Mouse (Mus musculus): ENCODE results near the gene Rlbp1.

Gene Rlbp1

GRCm38 (mm10) chr7:79386422-79387133, at the start of gene Rlbp1:
Gene Rlbp1 (minus strand): TSS chr7:79387048.
- H3K9me3 ChIP-seq (ENCODE audit: low read length) = no peaks in the 10 kb centered on the region
- H3K4me1 ChIP-seq (replicated peaks; ENCODE audit: low read depth, low read length) = peaks cover 69% of the 10 kb centered on the region
- no peaks in the 10 kb centered on the region for H3K27me3 ChIP-seq (ENCODE audit: insufficient read depth, low read length)
- peak within 1 kb of the TSS; percentile 69 for H3K4me3 ChIP-seq (replicated peaks; ENCODE audit: low read length)
- H3K36me3 ChIP-seq (ENCODE audit: insufficient read depth, low read length) = peaks cover 16% of the 10 kb centered on the region
- TF ChIP-seq NANOG (IDR thresholded peaks at IDR 0.05; ENCODE audit: borderline replicate concordance, low read length) (no peak), POU5F1 (IDR thresholded peaks at IDR 0.05; ENCODE audit: borderline replicate concordance, low read length) (no peak), CTCF (conservative IDR thresholded peaks at IDR 0.05; ENCODE audit: low read length) (no peak)

GRCm38 (mm10) chr7:79428243-79428642, 41.4 kb upstream of the Rlbp1 start:
- TF ChIP-seq NANOG (IDR thresholded peaks at IDR 0.05; ENCODE audit: borderline replicate concordance, low read length) = peak; percentile 44; the same call in 1 of the 2 replicates
- 0 out of 2 replicates have a peak, but pooled peaks have one; percentile 5 for TF ChIP-seq CTCF (conservative IDR thresholded peaks at IDR 0.05; ENCODE audit: low read length)
- no peak for TF ChIP-seq POU5F1 (IDR thresholded peaks at IDR 0.05; ENCODE audit: borderline replicate concordance, low read length)
- H3K9me3 ChIP-seq (ENCODE audit: low read length) = no peaks in the 10 kb centered on the region
- H3K4me1 ChIP-seq (replicated peaks; ENCODE audit: low read depth, low read length) = peaks cover 56% of the 10 kb centered on the region
- no peaks in the 10 kb centered on the region for H3K27me3 ChIP-seq (ENCODE audit: insufficient read depth, low read length)
- peaks cover 95% of the 10 kb centered on the region for H3K36me3 ChIP-seq (ENCODE audit: insufficient read depth, low read length)
- peak overlapping the region; percentile 24; the same call in 1 of the 2 replicates for H3K4me3 ChIP-seq (replicated peaks; ENCODE audit: low read length)

- no peak for TF ChIP-seq NANOG (IDR thresholded peaks at IDR 0.05; ENCODE audit: borderline replicate concordance, low read length)
- no peak for TF ChIP-seq CTCF (conservative IDR thresholded peaks at IDR 0.05; ENCODE audit: low read length)
- TF ChIP-seq POU5F1 (IDR thresholded peaks at IDR 0.05; ENCODE audit: borderline replicate concordance, low read length) = no peak
- Histone ChIP-seq H3K9me3 (ENCODE audit: low read length) (no peaks in the 10 kb centered on the region), H3K4me1 (replicated peaks; ENCODE audit: low read depth, low read length) (peaks cover 44% of the 10 kb centered on the region), H3K36me3 (ENCODE audit: insufficient read depth, low read length) (peaks cover 94% of the 10 kb centered on the region), H3K4me3 (replicated peaks; ENCODE audit: low read length) (no peak overlapping the region), H3K27me3 (ENCODE audit: insufficient read depth, low read length) (no peaks in the 10 kb centered on the region)
Observed at GRCm38 (mm10) chr7:79425804-79426203, 39.0 kb upstream of the Rlbp1 start.

- Histone ChIP-seq H3K4me1 (replicated peaks; ENCODE audit: low read depth, low read length) (peaks cover 29% of the 10 kb centered on the region), H3K9me3 (ENCODE audit: low read length) (no peaks in the 10 kb centered on the region), H3K27me3 (ENCODE audit: insufficient read depth, low read length) (no peaks in the 10 kb centered on the region), H3K4me3 (replicated peaks; ENCODE audit: low read length) (no peak overlapping the region), H3K36me3 (ENCODE audit: insufficient read depth, low read length) (peaks cover 97% of the 10 kb centered on the region)
- TF ChIP-seq CTCF (conservative IDR thresholded peaks at IDR 0.05; ENCODE audit: low read length) (no peak), NANOG (IDR thresholded peaks at IDR 0.05; ENCODE audit: borderline replicate concordance, low read length) (no peak), POU5F1 (IDR thresholded peaks at IDR 0.05; ENCODE audit: borderline replicate concordance, low read length) (no peak)
Observed at GRCm38 (mm10) chr7:79422876-79423275, 36.0 kb upstream of the Rlbp1 start.

- no peaks in the 10 kb centered on the region for H3K27me3 ChIP-seq (ENCODE audit: insufficient read depth, low read length)
- peaks cover 99% of the 10 kb centered on the region for H3K36me3 ChIP-seq (ENCODE audit: insufficient read depth, low read length)
- H3K4me3 ChIP-seq (replicated peaks; ENCODE audit: low read length) = no peak overlapping the region
- H3K9me3 ChIP-seq (ENCODE audit: low read length) = no peaks in the 10 kb centered on the region
- peaks cover 7% of the 10 kb centered on the region for H3K4me1 ChIP-seq (replicated peaks; ENCODE audit: low read depth, low read length)
- TF ChIP-seq POU5F1 (IDR thresholded peaks at IDR 0.05; ENCODE audit: borderline replicate concordance, low read length) = no peak
- TF ChIP-seq CTCF (conservative IDR thresholded peaks at IDR 0.05; ENCODE audit: low read length) = no peak
- TF ChIP-seq NANOG (IDR thresholded peaks at IDR 0.05; ENCODE audit: borderline replicate concordance, low read length) = no peak
Observed at GRCm38 (mm10) chr7:79419950-79420349, 33.1 kb upstream of the Rlbp1 start.

GRCm38 (mm10) chr7:79414449-79415375, 27.9 kb upstream of the Rlbp1 start:
- peaks cover 96% of the 10 kb centered on the region for H3K36me3 ChIP-seq (ENCODE audit: insufficient read depth, low read length)
- H3K4me1 ChIP-seq (replicated peaks; ENCODE audit: low read depth, low read length) = peaks cover 13% of the 10 kb centered on the region
- no peak for TF ChIP-seq POU5F1 (IDR thresholded peaks at IDR 0.05; ENCODE audit: borderline replicate concordance, low read length)
- no peak for TF ChIP-seq CTCF (conservative IDR thresholded peaks at IDR 0.05; ENCODE audit: low read length)
- no peak for TF ChIP-seq NANOG (IDR thresholded peaks at IDR 0.05; ENCODE audit: borderline replicate concordance, low read length)
- no peaks in the 10 kb centered on the region for H3K9me3 ChIP-seq (ENCODE audit: low read length)
- H3K4me3 ChIP-seq (replicated peaks; ENCODE audit: low read length) = no peak overlapping the region
- no peaks in the 10 kb centered on the region for H3K27me3 ChIP-seq (ENCODE audit: insufficient read depth, low read length)

GRCm38 (mm10) chr7:79400296-79400695, 13.4 kb upstream of the Rlbp1 start:
- H3K27me3 ChIP-seq (ENCODE audit: insufficient read depth, low read length) = no peaks in the 10 kb centered on the region
- H3K4me3 ChIP-seq (replicated peaks; ENCODE audit: low read length) = no peak overlapping the region
- H3K9me3 ChIP-seq (ENCODE audit: low read length) = no peaks in the 10 kb centered on the region
- H3K36me3 ChIP-seq (ENCODE audit: insufficient read depth, low read length) = peaks cover 63% of the 10 kb centered on the region
- peaks cover 80% of the 10 kb centered on the region for H3K4me1 ChIP-seq (replicated peaks; ENCODE audit: low read depth, low read length)
- TF ChIP-seq CTCF (conservative IDR thresholded peaks at IDR 0.05; ENCODE audit: low read length) = no peak
- TF ChIP-seq NANOG (IDR thresholded peaks at IDR 0.05; ENCODE audit: borderline replicate concordance, low read length) = no peak
- no peak for TF ChIP-seq POU5F1 (IDR thresholded peaks at IDR 0.05; ENCODE audit: borderline replicate concordance, low read length)

- no peaks in the 10 kb centered on the region for H3K27me3 ChIP-seq (ENCODE audit: insufficient read depth, low read length)
- no peaks in the 10 kb centered on the region for H3K9me3 ChIP-seq (ENCODE audit: low read length)
- H3K4me1 ChIP-seq (replicated peaks; ENCODE audit: low read depth, low read length) = peaks cover 91% of the 10 kb centered on the region
- no peak for TF ChIP-seq POU5F1 (IDR thresholded peaks at IDR 0.05; ENCODE audit: borderline replicate concordance, low read length)
- TF ChIP-seq NANOG (IDR thresholded peaks at IDR 0.05; ENCODE audit: borderline replicate concordance, low read length) = 0 out of 2 replicates have a peak, but pooled peaks have one; percentile 14
- TF ChIP-seq CTCF (conservative IDR thresholded peaks at IDR 0.05; ENCODE audit: low read length) = no peak
- H3K4me3 ChIP-seq (replicated peaks; ENCODE audit: low read length) = peak overlapping the region; percentile 69
- H3K36me3 ChIP-seq (ENCODE audit: insufficient read depth, low read length) = peaks cover 51% of the 10 kb centered on the region
Observed at GRCm38 (mm10) chr7:79398971-79399370, 12.1 kb upstream of the Rlbp1 start.
